Mouse (Mus musculus) adrenal gland, adult 2 months (tissue): ENCODE data around the gene Ifit3. TPM values are rescaled to one million over a fixed set of nuclear protein-coding genes. Genes with fewer than 3 reads are reported as not detected.
"Not testable (repeated sequence)": the region's sequence is repeated elsewhere in the genome, so short reads cannot be mapped to it uniquely, and the experiment has no call there.

Experiments used
- DNase-seq: peaks from one replicate; pipeline ENCODE4 v3.0.0; 2021
- polyA plus RNA-seq: library from polyadenylated mRNA; depleted of rRNA; stranded (reverse); fragments of >200 nt; gene quantifications from 2 replicates; pipeline ENCODE4 v1.2.3, GENCODE M21; 2012
- total RNA-seq, 2 experiments: library from RNA; stranded (reverse); gene quantifications; 2 replicates each; pipeline ENCODE4 v1.2.3; 2021

The Ifit3 gene
- total and polyA plus RNA-seq, 3 experiments = 0.89 to 9.5 (median 5.6) TPM

GRCm38 (mm10) chr19:34587898-34588692 is 4.8 kb downstream of the Ifit3 start:
- not testable (repeated sequence) for DNase-seq

- DNase-seq = no peak
These were observed 5.6 kb downstream of the Ifit3 start for GRCm38 (mm10) chr19:34588959-34589358.

GRCm38 (mm10) chr19:34593456-34593855 is 10.1 kb downstream of the Ifit3 start:
- no peak for DNase-seq

GRCm38 (mm10) chr19:34594523-34594922 is 11.2 kb downstream of the Ifit3 start:
- DNase-seq = not testable (repeated sequence)

GRCm38 (mm10) chr19:34596811-34597210 is 13.5 kb downstream of the Ifit3 start:
- DNase-seq = no peak

GRCm38 (mm10) chr19:34598341-34598740 is 15.0 kb downstream of the Ifit3 start:
- DNase-seq = peak; percentile 68

- not testable (repeated sequence) for DNase-seq
These were observed 15.9 kb downstream of the Ifit3 start for GRCm38 (mm10) chr19:34599250-34599649.

GRCm38 (mm10) chr19:34601888-34602287 is 18.6 kb downstream of the Ifit3 start, which contains the start of gene Ifit1bl1:
TSS of gene Ifit1bl1 (minus strand) at chr19:34601956.
- DNase-seq = not testable (repeated sequence)

- no peak for DNase-seq
These were observed 22.1 kb downstream of the Ifit3 start for GRCm38 (mm10) chr19:34605472-34605871.

GRCm38 (mm10) chr19:34607237-34608051 is 24.1 kb downstream of the Ifit3 start, which contains the start of gene Ifit3b:
TSS of gene Ifit3b (plus strand) at chr19:34607970.
- peak; percentile 69 for DNase-seq

GRCm38 (mm10) chr19:34610118-34610517 is 26.8 kb downstream of the Ifit3 start:
- not testable (repeated sequence) for DNase-seq

GRCm38 (mm10) chr19:34612243-34613001 is 29.1 kb downstream of the Ifit3 start:
- DNase-seq = not testable (repeated sequence)

- no peak for DNase-seq
These were observed 37.5 kb downstream of the Ifit3 start for GRCm38 (mm10) chr19:34620871-34621270.

- DNase-seq = no peak
These were observed 40.5 kb downstream of the Ifit3 start for GRCm38 (mm10) chr19:34623781-34624180.

GRCm38 (mm10) chr19:34624663-34625062 is 41.3 kb downstream of the Ifit3 start:
- DNase-seq = no peak

GRCm38 (mm10) chr19:34627496-34627895 is 44.2 kb downstream of the Ifit3 start:
- no peak for DNase-seq

GRCm38 (mm10) chr19:34631487-34631886 is 48.2 kb downstream of the Ifit3 start:
- no peak for DNase-seq

- no peak for DNase-seq
These were observed 50.2 kb downstream of the Ifit3 start for GRCm38 (mm10) chr19:34633484-34633883.

- peak; percentile 57 for DNase-seq
These were observed 53.7 kb downstream of the Ifit3 start for GRCm38 (mm10) chr19:34636933-34637557.
